Mouse (Mus musculus): Measurements from ENCODE around the gene Klf7.
"Not testable (repeated sequence)": the region's sequence is repeated elsewhere in the genome, so short reads cannot be mapped to it uniquely, and the experiment has no call there.

Klf7 gene

DNA sequence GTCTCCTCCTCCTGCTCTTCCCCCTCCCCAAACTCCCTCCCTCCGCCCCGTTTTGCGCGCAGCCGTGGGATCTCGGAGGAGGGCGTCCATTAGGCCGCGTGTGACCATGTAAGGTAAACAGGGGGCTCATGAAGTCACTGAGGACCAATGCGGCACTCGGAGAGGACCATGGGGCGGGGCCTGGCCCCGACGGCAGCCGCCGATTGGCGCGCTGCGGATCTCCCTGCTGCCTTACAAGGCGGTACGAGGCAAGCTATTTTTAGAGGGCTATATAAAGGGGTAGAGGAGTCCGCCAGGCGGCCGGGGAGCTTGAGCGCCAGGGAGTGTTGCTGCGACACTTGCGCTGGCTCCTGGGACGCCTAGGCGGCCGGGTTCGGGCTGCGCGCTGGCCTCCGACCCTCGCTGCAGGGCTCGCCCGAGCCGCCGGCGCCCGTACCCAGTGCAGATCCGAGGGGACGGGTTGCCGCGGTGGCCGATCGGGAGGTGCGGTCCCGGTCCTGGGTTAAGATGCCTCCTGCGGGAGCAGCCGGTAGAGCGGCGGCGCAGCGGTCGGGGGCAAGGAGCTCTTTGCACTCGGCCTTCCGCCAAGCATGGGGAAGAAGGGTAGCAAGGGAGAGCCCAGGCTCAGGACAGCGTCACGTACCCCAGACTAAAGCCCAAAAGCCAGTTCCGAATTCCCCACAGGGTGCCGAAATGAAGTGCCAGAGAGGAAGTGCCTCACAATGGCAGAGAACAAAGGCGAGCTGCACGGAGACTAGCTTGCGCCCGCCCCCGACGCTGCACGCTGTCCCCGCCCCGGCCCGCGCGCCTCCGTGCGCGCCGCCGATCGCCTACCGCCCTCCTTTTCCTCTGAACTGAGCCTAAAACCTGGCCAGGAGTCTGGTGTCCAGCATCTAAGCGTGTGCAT lies at the start of gene Klf7:
Klf7 (minus strand) TSS at position 724 of the 907 bp plus-strand sequence.
- in situ Hi-C loops (cut with MboI; ENCODE audit: low pct_unique_long_range_greater_than_20kb in 1 of 2, low sequenced_read_pairs in 2 of 2, unreplicated experiment in 1 of 2): no loop called here

DNA sequence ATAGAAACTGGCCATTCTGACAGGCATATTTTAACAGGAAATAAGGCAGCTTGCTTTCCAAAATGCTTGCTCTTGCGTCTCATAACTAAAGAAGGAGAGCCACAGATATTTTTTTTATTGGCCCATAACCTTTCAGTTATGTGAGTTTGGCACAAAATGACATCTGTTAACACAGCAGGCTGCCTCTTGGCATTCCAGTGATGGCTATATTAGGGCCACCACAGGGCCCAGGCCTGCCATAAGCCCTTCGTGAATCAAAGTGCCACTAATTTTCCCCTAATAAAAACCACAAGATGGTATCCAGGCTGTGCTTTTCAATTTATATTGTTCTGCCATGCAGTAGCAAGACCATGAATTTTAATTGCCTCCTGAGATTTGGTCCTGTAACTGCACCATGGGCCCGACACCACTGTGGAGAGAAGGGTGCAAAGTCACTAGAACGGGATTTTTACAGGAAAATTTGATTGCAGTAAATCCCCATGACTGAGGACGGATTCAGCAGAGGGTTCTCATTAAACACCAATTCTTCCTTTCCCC lies 42.5 kb upstream of the Klf7 start:
- in situ Hi-C loops (cut with MboI; ENCODE audit: low pct_unique_long_range_greater_than_20kb in 1 of 2, low sequenced_read_pairs in 2 of 2, unreplicated experiment in 1 of 2): no loop called here

DNA sequence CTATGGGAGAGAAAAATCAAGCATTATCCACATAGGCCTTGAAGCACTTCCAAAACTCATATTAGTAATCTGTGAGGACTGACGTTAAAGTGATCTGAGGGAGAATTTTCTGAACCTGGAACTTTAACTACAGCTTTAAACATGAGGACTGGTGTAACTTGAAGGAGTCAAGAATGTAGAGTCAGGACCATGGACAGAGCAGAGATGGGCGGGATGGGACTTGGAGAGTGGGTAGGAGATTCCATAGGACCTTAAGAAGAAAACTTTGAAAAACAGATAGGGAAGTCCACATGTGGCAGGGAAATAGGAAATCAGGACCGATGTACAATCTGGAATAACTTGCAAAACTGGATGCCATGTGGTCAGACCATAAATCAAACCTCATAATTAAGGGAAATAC lies 36.7 kb upstream of the Klf7 start:
- in situ Hi-C loops (cut with MboI; ENCODE audit: low pct_unique_long_range_greater_than_20kb in 1 of 2, low sequenced_read_pairs in 2 of 2, unreplicated experiment in 1 of 2): no loop called here

DNA sequence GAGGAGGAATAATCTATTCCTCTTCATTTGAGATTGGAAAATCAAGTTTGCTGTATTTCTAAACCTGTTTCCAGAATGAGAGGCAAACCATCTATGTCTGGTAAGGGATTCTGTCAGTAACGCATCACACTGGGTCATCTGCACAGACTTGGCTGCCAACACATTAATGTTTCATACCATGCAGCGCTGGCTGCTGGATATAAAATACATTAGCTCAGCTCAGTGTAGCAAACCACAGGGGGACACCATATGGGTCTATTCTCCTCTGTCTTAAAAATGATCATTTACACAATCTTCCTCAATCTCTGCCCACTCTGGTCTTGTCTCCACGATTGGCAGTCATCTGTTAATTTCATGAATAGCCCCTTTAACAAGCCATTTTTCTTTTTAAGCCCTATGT lies 27.1 kb upstream of the Klf7 start:
- in situ Hi-C loops (cut with MboI; ENCODE audit: low pct_unique_long_range_greater_than_20kb in 1 of 2, low sequenced_read_pairs in 2 of 2, unreplicated experiment in 1 of 2): no loop called here

DNA sequence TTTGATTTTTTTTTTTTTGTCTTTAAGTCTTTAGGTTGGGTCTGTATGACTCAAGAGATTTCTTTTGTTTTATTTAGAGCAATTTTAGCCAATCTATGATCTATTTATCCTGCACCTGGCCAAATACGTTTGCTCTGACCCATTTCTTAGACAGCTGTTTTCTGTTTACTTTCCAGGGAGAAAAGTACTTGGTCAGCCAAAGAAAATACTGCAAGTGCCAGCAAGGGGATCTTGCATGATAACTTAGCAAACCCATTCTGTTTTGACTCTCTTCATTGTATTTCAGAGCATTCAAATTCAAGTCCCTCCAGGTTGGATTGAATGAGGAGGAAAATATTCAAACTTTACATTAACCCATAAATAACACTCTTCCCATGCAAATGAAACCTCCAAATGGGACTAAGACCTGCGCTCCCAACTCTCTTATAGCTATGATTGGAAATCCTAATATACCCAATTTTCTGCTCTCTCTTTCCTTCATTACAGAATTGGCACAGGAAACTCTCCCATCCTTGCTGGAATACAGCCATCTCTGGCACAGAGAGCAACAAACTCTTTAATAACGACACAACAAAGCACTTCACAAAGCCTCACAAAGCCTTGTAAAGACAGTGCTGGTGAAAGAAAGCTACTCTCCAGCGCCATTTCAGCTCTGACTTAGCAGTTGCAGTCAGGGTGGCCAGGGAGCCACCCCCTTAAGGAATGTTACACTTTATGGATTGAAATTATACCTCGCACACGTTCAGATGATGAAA lies 20.8 kb upstream of the Klf7 start:
- in situ Hi-C loops (cut with MboI; ENCODE audit: low pct_unique_long_range_greater_than_20kb in 1 of 2, low sequenced_read_pairs in 2 of 2, unreplicated experiment in 1 of 2): no loop called here

DNA sequence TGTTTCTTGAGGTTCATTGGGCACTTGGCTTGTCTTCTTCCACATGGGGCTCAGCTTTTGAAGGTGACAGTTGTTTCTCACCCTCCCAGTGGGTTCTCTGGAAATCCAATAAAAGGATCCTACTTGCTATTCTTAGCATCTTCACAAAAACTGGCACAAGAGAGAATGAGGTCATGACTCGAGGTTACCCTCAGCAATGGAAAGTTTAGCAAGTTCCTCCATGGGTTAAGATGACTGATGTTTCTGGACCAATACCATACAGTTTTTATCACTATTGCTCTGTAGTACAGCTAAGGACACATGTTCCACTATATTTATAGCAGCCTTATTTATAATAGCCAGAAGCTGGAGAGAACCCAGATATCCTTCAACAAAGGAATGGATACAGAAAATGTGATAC lies 12.4 kb upstream of the Klf7 start:
- in situ Hi-C loops (cut with MboI; ENCODE audit: low pct_unique_long_range_greater_than_20kb in 1 of 2, low sequenced_read_pairs in 2 of 2, unreplicated experiment in 1 of 2): no loop called here

DNA sequence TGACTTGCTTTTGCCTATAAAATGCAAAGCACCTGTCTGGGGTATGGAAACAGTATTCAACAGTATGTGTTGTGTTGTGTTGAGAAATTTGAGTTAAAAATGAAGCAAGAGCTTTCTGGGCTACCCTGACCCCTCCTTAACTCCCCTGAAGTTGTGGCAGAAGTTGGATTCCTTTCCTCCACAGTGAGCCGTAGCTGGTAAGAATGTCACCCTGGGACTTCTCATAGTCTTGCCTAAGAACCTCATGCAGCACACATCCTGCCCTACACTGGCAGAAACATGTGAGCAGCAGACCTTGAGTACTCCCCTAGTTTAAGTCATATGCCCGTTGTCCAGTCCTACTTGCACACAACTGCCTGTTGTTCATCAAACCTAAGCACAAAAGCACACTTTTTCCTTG lies 4.7 kb upstream of the Klf7 start:
- in situ Hi-C loops (cut with MboI; ENCODE audit: low pct_unique_long_range_greater_than_20kb in 1 of 2, low sequenced_read_pairs in 2 of 2, unreplicated experiment in 1 of 2): no loop called here

DNA sequence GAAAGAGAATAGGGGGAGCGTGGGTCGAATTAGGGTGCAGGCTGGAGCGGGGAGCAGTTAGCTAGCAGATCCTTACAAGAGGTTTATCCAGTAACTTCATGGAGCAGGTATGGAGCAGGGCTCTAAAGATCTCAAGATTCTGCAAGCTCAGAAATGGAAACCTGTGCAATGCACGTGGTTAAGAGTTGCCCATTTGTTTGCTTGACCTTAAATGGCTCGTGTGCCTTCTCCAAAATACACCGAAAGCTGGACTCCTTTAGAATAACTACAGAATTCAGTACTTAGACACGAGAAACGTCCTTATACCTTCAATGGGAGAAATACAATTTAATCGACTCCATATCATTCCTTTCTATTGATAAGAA lies 366 bp upstream of the Klf7 start:
- in situ Hi-C loops (cut with MboI; ENCODE audit: low pct_unique_long_range_greater_than_20kb in 1 of 2, low sequenced_read_pairs in 2 of 2, unreplicated experiment in 1 of 2): no loop called here

DNA sequence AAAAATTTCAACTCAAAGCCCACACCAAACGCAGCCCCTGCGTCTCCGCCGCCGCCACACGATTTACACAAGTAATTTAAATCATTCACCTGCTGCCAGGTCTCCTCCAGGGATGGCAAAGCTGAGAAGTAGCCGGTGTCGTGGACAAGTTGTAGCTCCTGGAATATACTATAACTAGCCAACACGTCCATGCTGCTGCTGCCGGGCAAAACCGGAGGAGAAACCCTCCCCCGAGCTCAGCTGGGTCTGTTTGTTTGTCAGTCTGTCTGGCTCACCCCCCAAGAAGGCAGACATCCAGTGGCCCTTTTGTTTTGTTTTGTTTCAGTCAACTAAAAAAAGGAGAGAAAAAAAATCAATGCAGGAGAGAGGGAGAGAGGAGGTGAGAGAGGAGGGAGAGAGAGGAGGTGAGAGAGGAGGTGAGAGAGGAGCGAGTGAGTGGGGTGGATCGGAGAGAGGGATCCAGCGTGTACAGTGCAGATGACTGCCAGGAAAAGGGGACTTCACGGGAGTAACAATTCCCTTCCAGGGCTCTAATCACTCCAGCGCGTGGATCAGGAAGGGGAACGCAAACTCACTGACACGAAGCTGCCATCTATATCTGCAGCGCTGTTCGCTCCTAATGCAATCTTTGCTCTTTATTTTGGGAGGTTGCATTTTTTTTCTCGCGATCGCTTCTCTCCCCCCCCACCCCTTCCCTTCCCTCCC lies 1.1 kb downstream of the Klf7 start:
- in situ Hi-C loops (cut with MboI; ENCODE audit: low pct_unique_long_range_greater_than_20kb in 1 of 2, low sequenced_read_pairs in 2 of 2, unreplicated experiment in 1 of 2): no loop called here

DNA sequence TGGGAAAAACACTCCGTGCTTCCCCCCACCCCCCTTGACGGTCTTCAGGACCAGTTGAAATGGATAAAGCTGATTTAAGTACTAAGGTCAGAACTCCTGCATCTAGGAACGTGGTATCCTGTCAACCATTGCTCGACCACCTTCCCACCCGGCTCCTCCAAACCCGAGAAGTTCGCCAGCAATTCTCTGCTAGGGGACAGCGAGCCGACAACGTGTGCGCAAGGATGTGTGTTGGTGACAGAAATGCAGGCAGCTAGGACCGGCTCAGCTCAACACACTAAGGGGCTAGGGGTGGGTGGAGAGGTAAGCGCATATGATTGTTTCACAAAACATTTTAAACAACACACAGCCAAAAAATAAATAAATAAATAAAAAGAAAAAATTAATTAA lies 1.7 kb downstream of the Klf7 start:
- in situ Hi-C loops (cut with MboI; ENCODE audit: low pct_unique_long_range_greater_than_20kb in 1 of 2, low sequenced_read_pairs in 2 of 2, unreplicated experiment in 1 of 2): no loop called here

DNA sequence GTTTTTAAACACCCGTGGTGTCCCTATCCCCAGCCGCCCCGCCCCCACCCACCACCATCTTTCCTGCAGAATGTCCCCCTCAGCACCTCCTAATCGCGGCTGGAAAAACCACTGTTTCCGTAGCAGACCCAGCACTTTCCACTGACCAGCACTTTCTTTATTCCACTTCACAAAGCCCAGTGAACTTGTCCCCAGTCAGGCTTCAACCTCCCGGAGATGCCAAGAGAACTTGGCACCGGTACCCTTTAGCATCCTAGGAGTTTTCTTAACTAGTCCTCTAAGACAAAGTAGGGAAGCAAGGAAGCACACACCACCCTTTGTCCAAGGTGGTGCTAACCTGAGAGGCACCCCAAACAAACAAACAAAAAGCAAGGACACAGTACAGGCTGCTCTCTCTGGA lies 2.2 kb downstream of the Klf7 start:
- in situ Hi-C loops (cut with MboI; ENCODE audit: low pct_unique_long_range_greater_than_20kb in 1 of 2, low sequenced_read_pairs in 2 of 2, unreplicated experiment in 1 of 2): no loop called here

DNA sequence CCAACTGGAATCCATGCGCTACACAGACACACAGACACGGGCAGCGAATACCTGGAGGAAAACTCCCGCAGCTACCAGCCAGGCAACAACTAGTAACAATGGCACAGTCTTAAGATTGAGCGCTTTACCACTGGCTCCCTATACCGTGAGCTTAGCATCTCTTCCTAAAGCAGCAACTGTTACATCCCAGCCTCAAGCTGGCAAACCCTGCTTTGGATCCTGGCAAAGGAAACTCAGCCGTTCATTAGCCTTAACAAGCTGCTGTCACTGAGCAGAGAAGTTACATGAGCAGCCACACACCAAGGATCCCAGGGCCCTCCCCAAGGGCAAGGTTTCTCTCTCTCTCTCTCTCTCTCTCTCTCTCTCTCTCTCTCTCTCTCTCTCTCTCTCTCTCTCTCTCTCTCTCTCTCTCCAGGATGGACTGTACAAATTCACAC lies 2.7 kb downstream of the Klf7 start:
- in situ Hi-C loops (cut with MboI; ENCODE audit: low pct_unique_long_range_greater_than_20kb in 1 of 2, low sequenced_read_pairs in 2 of 2, unreplicated experiment in 1 of 2): no loop called here

DNA sequence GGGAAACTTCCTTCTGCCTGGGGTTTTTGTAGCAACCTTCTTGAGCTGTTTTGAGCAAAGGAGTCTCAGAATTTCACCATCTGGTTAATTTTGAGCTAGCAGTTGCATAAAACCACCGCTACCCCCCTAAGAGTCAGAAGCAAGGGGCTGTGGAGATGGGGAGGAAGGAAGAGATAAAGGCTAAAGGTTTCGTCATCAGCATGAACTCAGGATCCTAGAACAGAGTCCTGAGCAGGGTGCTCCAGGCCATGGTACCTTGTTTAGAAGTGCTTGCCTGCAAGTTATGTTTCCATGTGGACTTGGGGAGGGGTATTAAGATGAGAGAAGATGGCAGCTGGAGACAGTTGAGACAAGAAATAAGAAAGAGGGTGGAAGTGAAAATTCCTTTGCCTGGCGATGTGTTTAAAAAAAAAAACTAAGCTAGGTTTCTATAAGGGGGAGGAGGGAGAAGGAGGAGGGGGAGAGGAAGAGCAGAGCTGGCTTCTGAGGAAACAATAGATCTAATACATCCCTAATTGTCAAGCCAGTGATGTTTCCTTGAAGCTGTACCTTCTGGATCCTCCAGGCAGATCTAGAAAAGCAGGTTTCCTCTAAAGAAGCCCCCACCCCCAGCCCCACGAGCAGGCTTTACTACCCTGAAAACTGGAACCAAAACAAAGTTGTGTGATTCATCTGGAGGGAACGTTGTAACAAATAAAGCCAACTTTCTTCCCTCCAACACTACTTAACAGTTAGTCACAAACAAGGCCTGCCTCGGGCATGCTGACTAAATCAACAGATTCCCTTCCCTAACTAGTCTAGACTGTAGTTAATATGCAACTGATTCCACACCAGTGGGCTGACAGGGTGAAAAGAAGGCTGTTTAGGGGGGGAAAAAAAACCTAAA lies 3.6 kb downstream of the Klf7 start:
- in situ Hi-C loops (cut with MboI; ENCODE audit: low pct_unique_long_range_greater_than_20kb in 1 of 2, low sequenced_read_pairs in 2 of 2, unreplicated experiment in 1 of 2): no loop called here

DNA sequence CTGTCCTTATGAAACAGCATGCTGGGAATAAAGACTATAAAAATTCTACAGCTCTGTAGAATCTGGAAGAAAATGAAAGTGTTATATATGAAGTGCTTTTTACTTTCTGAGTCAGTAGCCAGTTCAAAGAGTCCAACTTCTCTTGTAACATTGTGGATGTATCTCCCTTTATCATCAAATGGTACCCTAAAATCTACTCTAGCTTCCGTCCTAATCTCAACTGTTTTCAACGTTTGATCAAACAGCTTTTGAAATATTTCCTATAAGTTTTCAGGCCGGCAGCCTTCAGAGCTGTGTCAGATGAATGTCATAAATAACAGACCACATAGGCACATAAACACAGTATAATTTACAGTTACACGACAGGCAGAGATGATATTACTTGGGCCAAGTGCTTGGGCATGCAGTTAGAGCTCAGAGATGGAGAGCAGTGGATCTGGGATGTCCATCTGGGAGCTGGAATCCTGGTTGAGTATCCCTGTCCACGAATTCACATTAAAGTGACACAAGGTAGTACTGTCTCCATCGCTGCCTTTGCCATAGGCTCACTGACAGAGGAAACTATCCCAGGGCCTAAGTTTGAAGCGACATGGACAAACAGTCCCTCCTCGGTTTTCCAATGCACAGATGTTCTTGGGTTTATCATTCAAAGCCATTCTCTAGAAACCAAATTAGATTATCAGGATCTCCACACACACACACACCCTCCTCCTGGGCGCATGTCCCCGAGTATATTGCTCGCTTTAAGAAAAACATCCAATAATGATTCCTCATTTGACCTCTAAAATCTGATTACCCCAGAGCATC lies 4.4 kb downstream of the Klf7 start:
- in situ Hi-C loops (cut with MboI; ENCODE audit: low pct_unique_long_range_greater_than_20kb in 1 of 2, low sequenced_read_pairs in 2 of 2, unreplicated experiment in 1 of 2): no loop called here

DNA sequence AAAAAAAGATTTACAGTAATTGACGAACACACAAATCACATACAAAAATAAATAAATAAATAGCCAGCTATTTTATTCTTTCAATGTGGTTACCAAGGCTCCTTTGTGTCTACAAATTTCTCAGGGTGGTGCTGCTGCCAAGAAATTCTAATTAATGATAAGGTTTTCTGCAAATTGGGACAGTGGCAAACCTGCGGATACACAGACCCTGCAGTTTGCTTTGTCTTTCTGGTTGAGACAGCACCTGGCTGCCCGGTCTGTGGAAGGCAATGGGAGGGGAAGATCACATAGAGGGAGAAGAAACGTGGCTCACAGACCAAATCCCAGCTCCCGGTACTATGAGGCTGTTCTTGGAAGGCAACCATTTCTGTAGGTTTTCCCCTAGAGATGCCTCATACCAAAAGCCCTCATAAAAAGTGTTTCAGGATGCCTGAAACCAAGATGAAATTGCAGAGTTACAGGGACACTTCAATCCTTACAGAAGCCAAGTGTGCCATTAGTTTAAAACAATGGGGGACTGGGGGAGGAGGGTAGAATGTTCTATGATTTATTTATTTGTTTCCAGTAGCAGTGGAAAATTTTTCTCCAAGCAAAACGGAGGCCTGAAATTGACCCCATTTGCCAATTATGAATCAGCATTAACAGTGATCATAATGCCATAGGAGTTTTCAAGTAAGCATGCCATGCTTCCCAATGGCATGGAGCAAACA lies 5.2 kb downstream of the Klf7 start:
- in situ Hi-C loops (cut with MboI; ENCODE audit: low pct_unique_long_range_greater_than_20kb in 1 of 2, low sequenced_read_pairs in 2 of 2, unreplicated experiment in 1 of 2): no loop called here

DNA sequence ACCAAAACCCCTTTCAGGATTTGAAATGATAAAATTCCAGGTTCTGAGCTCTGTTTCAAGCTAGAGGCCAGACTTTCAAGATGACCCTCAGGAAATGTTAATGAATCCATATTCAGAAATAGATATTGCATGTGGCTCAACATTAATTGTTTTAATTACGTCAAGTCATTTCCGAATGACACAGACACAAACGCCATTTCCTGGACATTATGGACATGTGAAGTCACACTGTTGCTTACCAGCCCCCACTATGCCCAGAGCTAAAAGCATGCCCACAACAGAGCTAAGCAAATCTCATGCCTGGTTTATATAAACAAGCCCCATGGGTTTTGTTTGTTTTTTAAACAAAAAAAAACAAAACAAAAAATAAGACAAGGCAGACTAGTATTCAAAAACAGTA lies 7.5 kb downstream of the Klf7 start:
- in situ Hi-C loops (cut with MboI; ENCODE audit: low pct_unique_long_range_greater_than_20kb in 1 of 2, low sequenced_read_pairs in 2 of 2, unreplicated experiment in 1 of 2): no loop called here

DNA sequence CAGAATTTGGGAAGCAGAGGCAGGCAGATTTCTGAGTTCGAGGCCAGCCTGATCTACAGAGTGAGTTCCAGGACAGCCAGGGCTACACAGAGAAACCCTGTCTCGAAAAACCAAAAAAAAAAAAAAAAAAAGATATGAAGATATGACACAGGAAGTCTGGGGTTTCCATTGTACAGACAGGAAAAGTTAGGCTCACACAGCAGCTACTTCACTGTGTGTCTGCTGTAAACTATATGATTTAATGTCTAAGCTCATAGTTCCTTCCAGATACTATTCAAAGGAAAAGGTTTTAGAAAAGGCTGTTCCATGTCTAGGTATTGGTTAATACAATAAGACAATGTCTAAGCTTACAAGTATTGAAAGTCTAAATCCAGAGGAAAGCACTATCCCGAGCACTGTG lies 13.4 kb downstream of the Klf7 start:
- in situ Hi-C loops (cut with MboI; ENCODE audit: low pct_unique_long_range_greater_than_20kb in 1 of 2, low sequenced_read_pairs in 2 of 2, unreplicated experiment in 1 of 2): not testable (repeated sequence)
